Mouse (Mus musculus) embryo, embryonic 11 days (tissue): ENCODE results near the gene Spag17.
"Not testable (repeated sequence)": the region's sequence is repeated elsewhere in the genome, so short reads cannot be mapped to it uniquely, and the experiment has no call there.

Experiments used
- DNase-seq: peaks from one replicate; pipeline ENCODE4 v3.0.0-alpha.2; 2015

Gene Spag17

DNA sequence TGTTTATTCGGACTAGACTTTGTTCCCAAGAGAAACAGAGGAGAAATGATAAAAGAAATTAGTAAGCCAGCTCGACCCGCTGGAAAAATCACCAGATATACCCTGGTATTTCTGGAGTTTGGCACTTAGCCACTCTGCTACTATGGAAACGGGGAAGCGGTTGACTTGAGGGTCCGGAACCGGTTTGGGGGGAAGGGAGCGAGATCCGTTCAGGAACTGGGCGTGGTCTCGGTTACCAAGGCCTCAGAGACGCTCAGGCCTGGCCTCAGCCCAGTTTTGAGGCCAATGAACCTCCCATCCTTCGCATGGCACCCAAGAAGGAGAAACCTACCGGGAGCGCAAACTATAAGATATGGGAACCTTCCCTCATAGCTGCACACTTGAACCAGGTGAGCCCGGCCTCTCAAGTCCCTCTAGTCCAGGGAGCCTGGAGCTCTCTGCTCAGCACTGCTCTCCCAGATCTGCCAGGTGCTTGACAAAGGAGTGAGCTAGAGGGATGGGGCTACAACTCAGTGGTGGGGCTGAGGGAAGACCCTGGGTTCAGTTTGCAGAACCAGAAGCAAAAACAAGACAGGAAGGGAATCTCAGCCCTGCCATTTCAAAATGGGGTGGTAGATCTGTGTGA is at the start of gene Spag17:
TSS of gene Spag17 (plus strand) at position 220 of the 625 bp plus-strand sequence.
- DNase-seq = peak; percentile 35

DNA sequence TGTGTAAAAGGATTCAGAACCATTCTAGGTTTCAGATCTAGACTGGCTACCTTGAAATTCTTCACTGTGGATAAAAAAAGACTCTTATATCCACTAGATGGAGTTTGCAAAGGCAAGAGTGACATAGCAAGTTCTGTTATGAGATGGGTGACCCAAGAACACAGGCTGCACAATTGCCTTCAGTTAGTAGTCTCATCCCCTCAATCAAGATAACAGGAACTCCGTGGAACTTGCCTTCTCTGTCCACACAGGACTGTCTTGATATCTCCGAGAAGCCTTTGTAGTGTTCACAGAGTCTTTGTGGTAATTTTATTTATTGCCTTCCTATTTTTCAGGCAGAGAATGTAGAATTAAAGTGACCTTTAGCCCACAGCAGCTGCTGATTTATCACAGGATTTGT is 42.9 kb upstream of the Spag17 start:
- DNase-seq = no peak

DNA sequence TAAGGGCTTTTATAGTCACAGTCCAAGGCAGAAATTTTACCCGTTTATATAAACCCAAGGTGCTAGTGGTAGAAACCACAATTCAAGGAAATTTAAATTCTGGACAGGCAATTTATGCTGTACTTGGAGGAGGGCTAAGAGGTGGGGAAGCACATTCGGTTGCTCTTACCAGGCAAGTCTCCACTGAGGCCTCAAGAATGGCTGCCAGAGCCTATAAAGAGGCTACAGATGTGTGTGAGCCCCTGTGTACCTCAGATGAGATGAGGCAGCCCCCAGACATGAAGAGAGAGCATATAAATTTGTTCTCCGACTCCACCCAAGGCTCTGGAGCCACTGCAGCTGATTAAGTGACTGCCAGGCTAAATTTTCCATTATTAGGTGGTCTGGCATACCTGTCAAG is 42.4 kb upstream of the Spag17 start:
- no peak for DNase-seq

DNA sequence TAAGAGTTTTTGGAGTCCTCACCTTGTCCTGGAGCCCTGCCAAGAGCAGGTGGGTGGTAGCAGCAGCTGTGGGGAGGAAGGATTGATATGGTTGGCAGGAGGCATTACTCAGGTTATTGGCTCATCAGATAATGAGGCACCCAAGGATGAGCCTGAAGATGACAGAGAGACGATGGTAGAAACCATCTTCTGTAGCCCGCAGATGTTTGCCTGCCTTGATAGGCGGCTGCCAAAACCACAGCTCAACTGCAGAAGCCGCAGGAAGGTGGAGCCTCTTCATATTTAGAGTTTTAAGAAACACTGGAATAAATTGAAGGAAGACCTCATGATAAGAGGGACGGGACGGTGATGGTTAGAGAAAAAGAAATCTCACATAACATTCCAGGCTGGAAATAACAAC is 42.0 kb upstream of the Spag17 start:
- DNase-seq = no peak

DNA sequence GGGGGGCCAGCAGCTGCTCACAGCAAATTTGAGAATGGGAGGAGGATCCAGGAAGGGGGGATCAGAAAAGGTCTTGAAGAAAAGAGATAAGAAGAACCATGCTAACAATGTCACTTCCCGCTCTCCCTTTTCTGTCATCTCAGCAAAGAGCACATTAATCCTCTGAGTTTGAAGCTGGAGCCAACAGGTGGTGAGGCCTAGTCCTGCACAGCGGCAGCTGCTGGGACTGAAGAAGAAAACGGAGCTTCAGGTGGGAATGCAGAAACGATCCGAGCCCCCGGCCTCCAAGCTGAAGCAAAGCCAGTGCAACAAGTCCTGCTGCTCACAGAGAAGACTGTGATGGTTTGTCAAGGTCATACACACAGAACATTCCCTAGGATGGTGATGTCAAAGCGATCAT is 34.3 kb upstream of the Spag17 start:
- no peak for DNase-seq

DNA sequence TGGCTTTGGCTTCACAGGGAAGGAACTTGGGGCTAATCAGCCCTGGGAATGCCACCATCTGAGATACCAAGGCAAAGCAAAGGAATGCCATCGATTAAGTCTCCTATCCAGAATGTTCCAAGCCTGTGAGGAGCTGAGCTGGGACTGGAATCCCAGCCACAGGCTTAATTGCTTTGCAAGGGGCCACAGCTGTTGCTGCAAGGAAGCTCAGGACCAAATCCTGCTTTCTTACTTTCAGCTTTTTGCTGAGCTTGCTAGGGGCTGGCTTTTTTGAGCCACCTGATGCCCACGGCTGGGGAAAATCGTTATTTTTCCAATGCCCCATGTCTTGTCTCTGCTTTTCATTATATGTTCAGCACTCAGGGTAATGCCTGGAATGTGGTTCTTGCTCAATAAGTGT is 30.6 kb upstream of the Spag17 start:
- no peak for DNase-seq

DNA sequence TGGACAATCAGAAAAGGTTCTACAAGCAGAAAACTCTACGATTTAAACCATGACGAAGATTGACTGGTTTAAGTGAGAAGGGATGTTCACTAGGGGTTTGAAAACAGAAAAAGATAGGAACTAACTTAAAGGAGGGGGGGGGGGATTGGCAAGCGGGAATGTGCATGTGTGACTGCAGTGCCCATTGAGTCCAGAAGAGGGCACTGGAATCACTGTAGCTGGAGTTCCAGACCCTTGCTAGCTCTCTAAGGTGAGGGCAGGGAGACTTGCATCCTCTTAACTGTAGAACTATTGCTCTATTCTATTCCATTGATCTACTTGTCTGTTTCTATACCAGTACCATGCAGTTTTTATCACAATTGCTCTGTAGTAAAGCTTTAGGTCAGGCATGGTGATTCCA is 26.3 kb upstream of the Spag17 start:
- no peak for DNase-seq

DNA sequence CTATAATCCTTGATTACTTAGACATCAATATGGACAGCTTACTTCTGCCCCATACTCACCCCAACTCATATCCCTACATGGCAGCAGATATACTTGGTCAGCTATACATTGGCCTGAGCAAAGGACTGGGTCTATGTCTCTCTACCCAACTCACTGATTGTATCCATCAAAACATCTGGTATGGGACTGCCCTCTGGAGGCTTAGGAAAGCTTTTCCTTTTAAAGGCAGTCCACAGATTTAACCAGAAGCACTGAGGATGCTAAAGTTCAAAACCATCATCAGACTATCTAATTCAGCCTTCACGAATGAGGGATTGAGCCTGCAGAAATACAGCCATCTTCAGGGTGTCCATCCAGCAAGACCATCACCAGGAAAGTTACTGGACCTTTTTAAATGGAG is 20.5 kb upstream of the Spag17 start:
- DNase-seq = no peak

DNA sequence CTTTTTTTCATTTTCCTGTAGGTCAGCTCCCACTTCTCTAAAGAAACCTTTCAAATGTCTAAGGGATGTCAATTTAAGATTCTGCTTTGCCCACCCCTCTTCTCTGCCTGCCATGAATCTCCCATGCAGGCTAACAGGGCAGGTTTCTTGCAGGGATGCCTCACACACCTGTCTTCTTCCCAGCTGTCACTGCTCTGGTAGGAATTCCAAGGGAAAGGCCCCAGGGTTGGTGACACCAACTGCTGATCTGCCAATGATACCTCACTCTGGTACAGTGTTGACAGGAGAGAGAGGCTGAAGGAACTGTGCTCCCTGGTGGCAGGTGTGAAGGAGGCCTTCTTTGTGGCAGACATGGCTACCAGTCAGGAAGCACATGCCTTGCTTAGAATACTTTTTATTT is 10.1 kb upstream of the Spag17 start:
- no peak for DNase-seq

DNA sequence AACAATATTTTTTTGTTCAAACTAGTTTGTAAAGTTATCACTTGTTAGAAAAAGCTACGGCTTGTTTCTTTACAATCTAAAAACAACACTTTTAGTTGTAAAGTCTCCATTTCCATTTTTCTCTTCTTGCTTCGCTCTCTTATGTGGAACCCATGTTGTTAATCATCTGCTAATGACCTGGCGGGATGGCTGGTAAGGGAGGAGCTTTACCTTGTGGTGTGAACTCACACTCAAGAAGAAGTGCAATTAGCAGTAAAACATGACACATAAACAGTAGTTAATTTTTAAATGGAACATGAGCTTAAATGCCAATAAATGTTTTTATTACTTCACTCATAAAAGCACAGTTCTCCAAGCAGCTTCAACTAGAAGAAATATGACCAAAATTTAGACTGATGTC is 3.7 kb upstream of the Spag17 start:
- DNase-seq = no peak

DNA sequence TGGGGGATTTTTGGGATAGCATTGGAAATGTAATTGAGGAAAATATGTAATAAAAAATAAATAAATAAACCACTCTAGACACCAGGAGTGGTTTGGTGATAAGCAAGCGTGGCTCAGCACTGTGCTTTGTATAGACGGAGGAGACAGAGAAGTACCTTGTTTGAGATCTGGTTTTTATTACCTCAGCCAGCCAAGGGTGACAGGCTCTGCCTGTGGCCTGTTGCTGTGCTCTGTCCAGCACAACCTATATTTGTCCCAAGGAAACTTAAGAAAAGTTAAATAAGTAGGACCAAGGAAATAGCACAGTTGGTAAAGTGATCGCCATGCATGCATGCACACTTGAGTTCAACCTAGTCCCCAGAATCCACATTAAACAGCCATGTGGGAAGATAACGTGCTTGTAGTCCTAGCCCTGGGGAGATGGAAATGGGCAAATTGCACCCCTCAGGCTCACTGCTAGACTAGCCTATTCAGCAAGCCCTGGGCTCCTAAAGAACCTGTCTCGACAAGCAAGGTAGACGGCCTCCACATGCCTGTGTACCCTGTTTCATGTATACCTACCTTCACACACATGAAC is 1.1 kb upstream of the Spag17 start:
- no peak for DNase-seq

DNA sequence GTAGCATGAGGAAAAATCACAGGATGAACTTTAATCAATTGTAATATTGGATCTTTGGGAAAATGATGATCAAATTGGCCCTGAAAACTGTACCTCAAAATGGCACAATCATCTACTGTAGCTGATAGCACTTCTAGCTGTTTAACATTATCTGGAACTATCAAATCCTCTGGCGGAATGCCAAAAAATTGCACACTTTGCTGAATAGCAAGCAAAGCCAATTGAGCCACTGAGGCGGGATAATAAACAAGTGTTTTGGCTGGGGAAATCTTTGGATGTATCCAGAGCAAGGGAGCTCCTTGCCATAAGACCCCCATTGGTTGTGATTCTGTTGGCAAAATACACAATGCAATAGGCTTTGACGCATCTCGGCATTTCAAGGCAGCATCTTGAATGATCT is 9.5 kb downstream of the Spag17 start:
- not testable (repeated sequence) for DNase-seq

DNA sequence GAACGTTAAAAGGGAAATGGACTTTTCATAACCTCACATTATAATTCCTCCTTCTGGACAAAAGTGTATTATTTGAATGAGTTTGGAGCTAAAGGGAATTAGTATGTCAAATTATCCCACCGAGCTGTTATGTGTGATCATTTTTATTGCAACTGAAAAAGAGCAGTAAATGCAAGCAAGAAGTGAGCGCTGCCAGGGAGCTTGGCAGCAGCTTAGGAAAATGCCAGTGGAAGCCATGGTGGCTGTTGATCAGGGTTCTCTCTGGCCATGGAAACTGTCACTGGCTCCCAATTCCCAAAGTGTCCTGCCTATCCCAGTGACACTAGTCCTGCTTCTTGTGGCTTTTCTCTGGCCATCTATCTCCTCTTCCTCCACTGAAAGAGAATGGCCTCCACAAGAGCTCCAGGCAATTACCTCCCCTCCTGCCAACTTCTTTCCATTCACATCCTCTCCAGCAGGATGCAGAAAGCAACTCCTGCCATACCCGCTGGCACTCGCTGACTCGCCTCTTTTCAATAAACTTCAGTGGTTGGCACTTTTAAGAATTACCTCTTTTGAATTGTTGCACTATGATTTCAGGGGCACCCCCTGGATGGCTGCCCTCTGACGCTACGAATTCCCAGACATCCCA is 28.7 kb downstream of the Spag17 start:
- DNase-seq = no peak

DNA sequence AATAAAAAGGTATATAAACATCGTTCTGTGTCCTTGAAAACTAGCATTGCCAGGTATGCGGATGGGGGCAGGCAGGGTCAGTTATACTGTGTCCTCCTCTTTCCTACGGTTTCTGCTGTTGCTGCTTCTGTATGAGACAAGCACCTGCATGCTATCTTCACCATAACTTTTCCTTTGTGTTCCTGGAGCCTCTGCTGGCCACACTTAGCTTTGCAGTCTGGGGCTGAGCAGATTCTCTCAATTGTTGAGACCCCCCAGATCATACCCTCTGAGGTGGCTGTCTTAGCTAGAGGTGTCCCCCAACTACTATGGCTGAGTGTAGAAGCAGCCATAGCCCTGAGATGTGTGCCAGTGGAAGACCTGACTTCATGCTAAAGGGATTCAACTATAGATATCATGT is 37.7 kb downstream of the Spag17 start:
- no peak for DNase-seq

DNA sequence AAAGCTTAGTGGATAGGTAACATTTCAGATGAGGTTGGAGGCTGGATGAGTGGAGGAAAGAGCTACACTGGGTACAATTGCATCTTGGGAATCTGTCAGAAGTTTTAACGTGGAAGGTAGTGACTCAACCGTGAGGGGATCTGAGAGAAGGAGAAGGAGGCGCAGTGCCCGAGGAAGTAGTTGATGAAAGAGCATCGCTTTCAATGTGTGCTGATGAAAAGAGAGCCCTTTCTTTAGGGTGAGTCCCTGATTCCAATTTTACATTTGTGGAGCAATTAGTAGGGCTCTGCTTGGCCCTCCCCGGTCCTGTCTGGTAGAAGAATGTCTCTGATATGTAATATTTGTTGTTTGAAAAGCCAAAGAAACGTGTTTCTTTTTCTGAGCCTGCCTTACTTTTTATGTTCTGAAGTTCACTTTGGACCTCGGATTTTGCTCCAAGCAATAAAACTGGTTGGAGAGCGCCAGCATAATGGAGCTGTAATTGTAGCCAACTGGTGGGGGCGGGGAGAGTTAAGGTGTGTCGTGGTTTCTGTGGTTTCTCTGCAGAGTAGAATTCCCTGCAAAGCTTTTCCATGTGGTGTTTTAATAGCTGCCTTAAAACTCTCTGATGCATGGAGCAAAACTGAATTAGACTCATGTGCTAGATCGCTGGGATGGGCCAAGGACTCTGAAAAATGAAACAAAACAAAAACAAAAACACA is 45.9 kb downstream of the Spag17 start:
- DNase-seq = peak; percentile 51

DNA sequence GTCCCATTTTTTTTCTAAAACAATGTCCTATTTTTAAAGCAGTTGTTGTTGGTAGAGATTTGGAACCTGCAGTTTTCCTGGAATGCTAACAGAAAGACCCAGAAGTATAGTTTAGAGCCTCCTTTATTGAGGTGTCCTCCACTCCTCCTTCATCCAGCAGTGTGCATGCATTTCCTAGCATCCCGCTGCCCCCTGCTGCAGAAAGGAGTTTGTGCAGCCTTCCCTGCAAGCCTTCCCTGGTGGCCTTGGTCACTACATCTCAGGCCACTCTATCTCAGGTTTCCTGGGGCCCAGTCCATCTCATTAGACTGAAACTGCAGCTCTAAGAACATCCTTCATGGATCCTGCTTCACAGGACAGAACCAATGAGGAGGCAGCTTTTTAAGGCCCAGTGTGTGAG is 51.0 kb downstream of the Spag17 start:
- peak; percentile 68 for DNase-seq

DNA sequence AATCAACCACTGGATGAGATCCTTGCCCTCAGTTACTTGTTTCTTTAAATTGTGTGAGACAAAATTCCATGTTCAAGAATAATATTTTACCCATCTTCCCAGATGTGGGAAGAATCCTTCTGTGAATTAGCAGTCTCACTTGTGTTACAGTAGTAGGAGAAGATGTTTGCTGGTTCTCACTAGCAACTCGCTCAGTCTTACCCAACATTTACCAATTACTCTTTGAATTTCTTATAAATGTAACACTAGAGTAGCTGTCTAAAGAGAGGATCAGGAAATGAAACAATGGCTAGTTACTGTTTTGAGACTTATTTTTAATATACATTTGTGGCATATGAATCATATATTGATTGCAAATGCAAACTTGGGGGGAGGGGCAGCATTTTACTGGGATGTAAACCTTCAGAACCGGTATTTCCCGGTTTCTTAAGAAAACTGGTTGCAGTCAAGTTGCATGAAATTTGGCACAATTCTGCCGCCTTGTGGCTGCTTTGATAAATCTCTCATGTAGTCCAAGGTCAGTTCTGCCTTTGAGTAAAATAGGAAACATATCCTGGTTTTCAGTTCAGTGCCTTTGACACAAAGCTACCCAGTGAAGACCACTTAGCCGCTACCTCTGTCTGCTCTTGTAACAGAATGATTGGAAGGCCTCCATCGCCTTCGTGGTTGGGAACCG is 53.5 kb downstream of the Spag17 start:
- peak; percentile 89 for DNase-seq

DNA sequence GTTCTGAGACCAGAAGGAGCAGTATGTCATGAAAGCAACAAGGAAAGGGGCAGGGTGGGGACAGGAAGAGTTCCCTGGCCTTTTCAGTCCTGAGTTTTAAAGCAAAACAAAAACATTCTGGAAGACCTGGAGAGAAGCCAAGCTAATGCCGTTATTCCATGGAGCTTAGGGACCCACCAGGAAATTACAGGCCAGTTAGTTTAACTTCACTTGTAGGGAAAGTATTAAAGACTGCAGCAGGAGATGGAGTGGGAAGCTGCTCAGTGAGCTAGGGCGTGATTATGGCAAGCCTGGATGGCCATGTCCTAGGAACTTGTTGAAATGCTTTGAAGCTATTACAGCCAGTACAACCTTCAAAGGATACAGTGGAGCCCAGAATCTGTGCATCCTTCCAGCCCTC is 60.0 kb downstream of the Spag17 start:
- DNase-seq = no peak

DNA sequence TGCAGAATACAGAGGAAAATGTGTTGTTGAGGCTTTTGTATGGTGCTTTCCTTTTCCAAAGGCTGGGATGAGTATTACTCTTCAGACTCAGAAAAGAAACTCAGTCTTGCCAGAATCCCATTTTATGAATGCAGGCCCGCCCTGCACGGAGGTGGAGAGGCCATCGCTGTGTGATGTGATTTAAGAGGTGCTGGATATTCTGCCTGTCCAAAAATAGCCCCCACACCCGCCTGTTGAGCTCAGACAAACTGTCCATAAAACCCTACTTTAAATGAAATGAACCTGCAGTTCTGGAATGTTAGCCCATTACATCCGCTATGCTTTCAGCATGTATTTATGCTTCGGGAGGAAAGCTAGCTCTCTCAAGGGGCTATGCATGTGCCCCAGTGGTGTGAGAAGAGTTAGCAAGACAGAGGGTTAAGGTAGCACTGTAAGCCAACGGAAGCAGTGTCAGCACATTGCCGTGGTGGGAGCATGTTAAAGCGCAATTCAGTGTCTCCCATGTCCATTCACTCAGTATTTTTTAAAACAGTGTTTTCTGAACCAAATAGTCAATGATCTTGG is 68.9 kb downstream of the Spag17 start:
- DNase-seq = no peak

DNA sequence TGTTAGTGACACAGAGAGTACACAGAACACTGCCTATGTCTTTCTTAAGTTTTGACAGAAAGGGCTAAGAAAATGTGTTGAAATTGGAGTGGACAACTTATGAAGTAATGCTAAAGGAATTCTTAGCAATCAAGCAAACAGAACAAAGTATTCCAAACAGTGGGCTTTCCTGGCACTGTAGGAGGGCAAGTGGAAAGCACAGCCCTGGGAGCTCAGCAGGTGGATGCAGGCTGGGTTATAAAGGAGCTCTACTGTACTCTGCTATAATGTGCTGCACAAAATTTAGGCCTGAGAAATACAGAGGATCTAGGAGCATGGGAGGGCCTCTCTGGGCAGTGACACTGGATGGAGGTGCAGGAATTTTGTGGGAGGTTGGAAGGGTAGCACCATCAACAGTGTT is 71.3 kb downstream of the Spag17 start:
- DNase-seq = no peak

DNA sequence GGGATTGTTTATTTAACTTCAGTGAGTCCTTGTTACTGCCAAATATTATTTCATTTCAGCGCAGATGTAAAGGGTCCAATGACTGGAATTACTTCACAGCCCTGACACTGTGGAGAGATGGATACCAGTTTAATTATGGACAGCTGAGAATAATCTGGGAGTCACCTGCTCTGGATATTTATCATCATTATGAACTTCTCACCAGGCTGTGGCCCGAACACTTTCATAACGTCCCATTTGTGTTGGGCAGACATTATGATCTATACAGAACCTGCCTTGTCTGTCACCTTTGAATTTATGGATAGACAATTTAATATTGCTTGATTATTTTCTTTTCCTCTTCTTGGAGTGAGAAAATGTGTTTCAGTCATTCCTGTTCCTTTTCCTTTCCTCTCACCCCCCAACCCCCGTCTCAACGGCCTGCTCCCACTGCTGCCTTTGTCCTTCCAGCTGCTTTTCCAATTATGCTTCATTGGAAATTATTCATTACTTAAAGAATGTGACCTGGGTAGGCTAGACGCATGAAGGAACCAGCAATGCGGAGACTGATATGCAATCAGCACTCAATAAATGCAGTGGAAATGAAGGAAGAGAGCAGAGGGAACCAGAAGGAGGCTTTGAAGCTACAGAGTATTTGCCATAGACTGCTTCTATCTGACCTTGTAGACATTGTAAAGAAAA is 74.7 kb downstream of the Spag17 start:
- DNase-seq = no peak

DNA sequence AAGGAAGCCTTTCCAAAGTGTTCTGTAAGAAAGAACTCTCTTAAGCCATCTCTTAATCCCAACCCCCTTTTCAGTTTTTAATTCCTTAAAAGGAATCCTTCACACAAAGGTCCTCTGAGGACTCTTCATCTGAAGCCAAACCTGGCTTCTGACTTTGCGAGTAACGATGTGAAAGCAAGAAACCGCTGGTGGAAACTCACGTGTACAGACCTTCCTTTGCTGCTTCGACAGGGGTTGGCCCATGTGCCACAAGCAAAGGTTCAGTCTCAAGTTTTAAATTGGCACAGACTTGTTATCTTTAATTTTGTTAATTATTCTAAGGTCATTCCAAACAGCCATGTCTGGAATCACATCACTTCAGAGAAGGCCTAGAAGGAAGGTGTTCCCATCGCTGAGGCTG is 79.1 kb downstream of the Spag17 start:
- no peak for DNase-seq

DNA sequence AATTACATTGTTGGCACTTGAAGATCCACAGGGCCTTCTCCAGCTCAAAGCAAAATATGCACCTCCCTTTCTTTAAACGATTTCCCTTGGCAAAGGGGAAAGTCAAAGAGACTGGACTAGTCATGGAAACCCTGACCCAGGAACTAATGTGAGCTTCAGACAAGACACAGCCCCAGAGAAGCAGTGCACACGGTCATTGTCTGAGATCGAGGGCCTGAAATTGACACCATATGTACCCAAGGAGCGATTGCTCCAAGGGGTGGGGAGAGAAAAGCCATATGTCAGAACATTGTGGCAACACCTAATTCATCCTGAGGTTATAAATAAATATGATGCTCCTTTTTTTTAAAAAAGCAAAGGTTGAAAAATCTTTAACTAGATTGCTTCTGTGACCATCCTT is 80.7 kb downstream of the Spag17 start:
- peak; percentile 49 for DNase-seq
